Mouse (Mus musculus): ENCODE data around the gene Tsnax.

Gene Tsnax

DNA sequence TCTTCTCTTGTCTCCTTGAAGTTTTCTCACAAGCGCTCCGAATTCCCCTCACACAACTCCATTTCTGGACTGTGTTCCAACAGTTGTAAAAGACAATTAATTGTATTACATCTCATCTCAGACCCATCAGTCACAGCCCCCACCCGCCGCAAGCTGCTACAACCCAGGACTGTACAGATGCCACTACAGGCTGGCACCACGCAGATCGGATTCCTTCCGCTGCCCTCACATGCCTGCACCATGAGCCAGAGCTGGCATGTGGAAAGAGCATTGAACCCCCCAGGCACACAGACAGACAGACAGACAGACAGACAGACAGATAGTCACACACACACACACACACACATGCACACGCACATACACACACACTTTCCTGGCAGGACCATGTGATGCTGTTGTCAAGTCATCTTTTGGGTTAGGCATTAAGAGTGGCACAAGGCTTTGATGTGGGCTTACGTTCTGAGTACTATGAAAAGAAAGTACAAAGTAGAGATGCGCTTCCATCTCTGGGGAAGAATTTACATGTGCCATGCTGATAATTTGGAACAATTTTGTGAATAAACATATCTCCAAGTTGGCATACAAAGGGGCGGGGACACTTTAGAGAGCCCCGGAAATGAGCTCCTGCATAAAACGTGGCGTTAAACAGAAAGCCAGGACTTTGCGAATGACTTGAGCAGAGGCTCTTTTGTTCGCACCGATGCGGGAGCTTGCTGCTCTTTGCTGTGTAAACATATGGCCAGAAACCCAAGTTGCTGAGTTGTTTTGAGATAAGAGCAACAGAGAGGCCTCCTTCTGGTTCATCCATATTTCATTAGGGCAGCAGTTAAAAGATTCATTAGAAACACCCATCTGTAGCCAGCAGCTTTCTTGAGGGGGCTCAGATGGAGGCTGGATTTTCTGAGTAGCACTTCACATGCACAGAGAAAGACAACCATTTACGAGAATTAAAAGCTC, 67.9 kb downstream of the Tsnax start:
- no peak for DNase-seq (ENCODE audit: low spot score in 2 of 2)

DNA sequence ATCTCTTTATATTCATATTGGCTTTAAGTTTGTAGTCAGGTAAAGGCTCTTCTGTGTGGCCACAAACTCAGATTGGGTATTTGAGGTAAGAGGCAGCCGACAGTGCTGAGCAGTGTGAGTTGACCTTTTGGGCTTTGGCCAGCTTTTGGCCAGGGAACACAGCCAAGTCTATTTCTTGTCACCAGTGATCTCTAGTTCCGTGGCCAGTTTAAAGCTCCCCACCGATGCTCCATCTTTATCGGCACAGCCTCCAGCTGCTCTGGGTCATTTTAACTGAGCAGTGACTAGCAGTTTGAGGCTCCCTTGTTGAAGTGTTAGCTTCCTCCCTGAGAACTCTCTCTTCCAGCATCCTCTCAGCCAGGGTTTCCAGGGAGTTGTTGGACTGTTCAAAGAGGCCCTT, 70.9 kb downstream of the Tsnax start:
- no peak for DNase-seq (ENCODE audit: low spot score in 2 of 2)
